ENCODE assay signal across 8 mouse cellular contexts in the genomic region with DNA sequence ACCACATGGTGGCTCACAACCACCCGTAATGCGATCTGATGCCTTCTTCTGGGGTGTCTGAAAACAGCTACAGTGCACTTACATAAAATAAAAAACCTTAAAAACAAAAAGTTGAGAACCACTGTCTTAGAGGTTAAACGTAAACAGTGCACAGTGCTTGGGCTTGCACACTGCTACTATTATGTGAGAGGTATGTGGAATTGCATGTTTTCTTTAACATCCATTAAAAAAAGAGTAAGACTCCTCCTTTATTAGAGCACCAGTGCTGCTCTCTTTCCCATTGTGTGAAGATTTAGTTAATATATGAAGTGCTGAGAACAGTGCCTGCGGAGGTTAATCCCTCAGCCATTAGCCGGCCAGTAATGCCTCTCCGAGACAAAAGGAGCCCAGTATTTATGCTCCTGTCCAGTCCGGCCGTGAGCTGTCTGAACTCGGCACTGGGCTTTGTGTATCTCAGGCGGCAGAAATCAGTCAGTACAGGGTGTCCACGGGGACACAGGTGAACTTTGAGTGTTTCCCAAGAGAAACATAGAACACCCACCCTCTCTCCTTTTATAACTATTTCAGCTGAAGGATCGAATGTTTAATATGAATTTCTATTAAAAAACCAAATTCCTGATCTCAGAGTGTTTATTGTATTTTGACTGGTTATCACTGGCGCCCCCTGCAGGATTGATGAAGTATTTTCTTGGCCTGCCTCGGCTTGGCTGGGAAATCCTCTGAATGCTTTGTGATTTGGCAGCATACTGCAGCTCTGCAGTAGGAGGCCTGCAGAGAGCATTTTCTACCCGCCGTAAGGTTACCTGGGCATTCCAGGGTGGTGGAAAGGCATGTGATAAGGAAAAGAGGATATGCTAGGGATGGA. TPM values are rescaled to one million over a fixed set of nuclear protein-coding genes. Genes with fewer than 3 reads are reported as not detected.
DNase-seq lines count a peak whose midpoint lies in the region; ATAC-seq and TF ChIP-seq lines count a peak whose summit lies in the region.

No protein-coding gene starts in this region.

- peak overlapping the region; percentile 14 for H3K4me2 ChIP-seq in kidney, embryonic 15.5 days
- H3K4me2 ChIP-seq in limb, embryonic 12.5 days, result no peak overlapping the region

- peak overlapping the region; percentile 58; the same call in 1 of the 2 replicates for H3K27ac ChIP-seq in cortical plate, adult 2 months (ENCODE audit: insufficient read depth, low read length)
- 0 out of 2 replicates have a peak overlapping the region, but pooled peaks have one; percentile 37 for H3K27ac ChIP-seq in kidney, embryonic 15.5 days
- H3K27ac ChIP-seq in limb, embryonic 12.5 days, result no peak overlapping the region

- no peaks in the 10 kb centered on the region for H3K9me3 ChIP-seq in kidney, embryonic 15.5 days (replicated peaks)
- no peaks in the 10 kb centered on the region for H3K9me3 ChIP-seq in limb, embryonic 12.5 days

- no peak for TF ChIP-seq POLR2A in cortical plate, adult 2 months (IDR thresholded peaks at IDR 0.05; ENCODE audit: extremely low read depth, insufficient read depth, low read length)

- H3K9ac ChIP-seq in kidney, embryonic 15.5 days, result no peak overlapping the region
- no peak overlapping the region for H3K9ac ChIP-seq in limb, embryonic 12.5 days (replicated peaks)

- H3K27me3 ChIP-seq in kidney, embryonic 15.5 days, result no peaks in the 10 kb centered on the region
- no peaks in the 10 kb centered on the region for H3K27me3 ChIP-seq in limb, embryonic 12.5 days

- 62% methylated on average over 16 of the region's 16 CpGs for WGBS in kidney, embryonic 15.5 days
- 60% methylated on average over 16 of the region's 16 CpGs for WGBS in limb, embryonic 12.5 days

- peaks cover 4% of the 10 kb centered on the region; the same call in 1 of the 2 replicates for H3K4me1 ChIP-seq in cortical plate, adult 2 months (ENCODE audit: control insufficient read depth, insufficient read depth, low read length)
- no peaks in the 10 kb centered on the region for H3K4me1 ChIP-seq in kidney, embryonic 15.5 days
- no peaks in the 10 kb centered on the region for H3K4me1 ChIP-seq in limb, embryonic 12.5 days (replicated peaks)

- peak; percentile 59 for DNase-seq in urinary bladder, postnatal 25 days (ENCODE audit: low spot score)
- no peak for DNase-seq in urinary bladder, postnatal 10 days (ENCODE audit: low spot score)
- peak; percentile 73 for DNase-seq in naive thymus-derived CD4-positive, alpha-beta T cell, adult 2 months (ENCODE audit: low read depth)
- DNase-seq in thymus, postnatal 10 days (ENCODE audit: low spot score in 2 of 2), result peak; percentile 11 to 43

- peak; percentile 57 for TF ChIP-seq CTCF in cortical plate, adult 2 months (IDR thresholded peaks at IDR 0.05; ENCODE audit: extremely low read depth, insufficient read depth, low read length)

- ATAC-seq in granulocyte monocyte progenitor cell, adult 5-6 weeks (replicated peaks; ENCODE audit: poor library complexity, severe bottlenecking), result peak; percentile 74
- peak; percentile 82; the same call in 1 of the 2 replicates for ATAC-seq in kidney, embryonic 15.5 days (replicated peaks; ENCODE audit: low FRiP score)
- peak; percentile 45; the same call in 1 of the 2 replicates for ATAC-seq in limb, embryonic 12.5 days (ENCODE audit: insufficient number of reproducible peaks, insufficient read depth, low FRiP score, low TSS enrichment, low read depth)

- no peaks in the 10 kb centered on the region for H3K36me3 ChIP-seq in kidney, embryonic 15.5 days
- no peaks in the 10 kb centered on the region for H3K36me3 ChIP-seq in limb, embryonic 12.5 days

- 0 out of 2 replicates have a peak overlapping the region, but pooled peaks have one; percentile 19 for H3K4me3 ChIP-seq in cortical plate, adult 2 months (ENCODE audit: insufficient read depth, low read length)
- no peak overlapping the region for H3K4me3 ChIP-seq in kidney, embryonic 15.5 days (replicated peaks)
- no peak overlapping the region for H3K4me3 ChIP-seq in limb, embryonic 12.5 days (replicated peaks)

RNA-seq across cellular contexts. Expression of gene Arhgap18, which starts 0.9 kb away (rescaled TPM):
- polyA plus RNA-seq in cortical plate, adult 2 months (2012; rRNA removed), result 5.2 and 6.2 TPM in 2 replicates
- 22.0 and 24.2 TPM in 2 replicates for total RNA-seq in granulocyte monocyte progenitor cell, adult 5-6 weeks (2014; fragmentation: Nextera tagmentation)
- 39.0 and 56.5 TPM in 2 replicates for total RNA-seq in granulocyte monocyte progenitor cell, adult 5-6 weeks (2017)
- polyA plus RNA-seq in kidney, embryonic 15.5 days (2015; fragmentation: Nextera tagmentation; extraction: Ambion mirVana), result 41.0 and 45.0 TPM in 2 replicates
- 16.6 and 20.5 TPM in 2 replicates for polyA plus RNA-seq in limb, embryonic 12.5 days (2016; fragmentation: Nextera tagmentation; extraction: Ambion mirVana)
